Mouse (Mus musculus) heart, adult 2 months (tissue): ENCODE measurements at regions not wholly inside any gene's neighbourhood (a gene's known extent, or its start where the extent isn't known, plus 50 kb on each side); places are given as distances from the start of the nearest gene placed in this dataset.

Experiments
- CTCF ChIP-seq: fragments of 200-600 bp; IDR thresholded peaks from 2 replicates; pipeline ENCODE4 v1.8.1; 2022; ENCODE audit warnings: antibody characterized with exemption, mild to moderate bottlenecking, moderate library complexity
- EP300 ChIP-seq: fragments of 200-500 bp; IDR thresholded peaks from 2 replicates; pipeline ENCODE4 v1.6.1; 2011; ENCODE audit warnings: low read depth, low read length, control low read depth; ENCODE audit not compliant: insufficient read depth
- POLR2A ChIP-seq: fragments of 200-500 bp; IDR thresholded peaks from 2 replicates; pipeline ENCODE4 v1.6.1; 2011; ENCODE audit warnings: mild to moderate bottlenecking, low read depth, low read length, control low read depth; ENCODE audit not compliant: insufficient read depth

DNA sequence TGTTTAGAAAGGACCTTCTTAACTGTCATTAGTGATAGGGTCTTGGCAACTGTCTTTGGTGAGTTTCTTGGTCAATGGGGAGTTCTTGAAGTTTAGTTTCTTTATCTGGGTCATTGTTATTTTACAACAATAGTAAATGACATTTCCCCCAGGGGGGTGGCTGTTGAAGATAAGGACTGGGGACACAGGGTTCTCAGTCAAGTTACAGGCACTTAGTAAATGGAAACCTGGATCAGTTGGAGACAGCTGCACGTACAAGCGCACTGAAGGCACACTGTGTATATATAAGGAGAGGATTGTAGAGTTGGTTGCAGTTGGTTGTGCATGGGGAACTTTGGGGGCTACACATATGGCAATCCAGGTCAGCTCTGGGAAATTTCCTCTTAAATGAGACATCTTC is 169.2 kb upstream of the Serp2 start:
- TF ChIP-seq POLR2A = no peak
- TF ChIP-seq CTCF = no peak
- TF ChIP-seq EP300 = 0 out of 2 replicates have a peak, but pooled peaks have one; percentile 13
